Mouse (Mus musculus) neutrophil, adult 5-6 weeks (primary cell): ENCODE measurements around the gene Itgb1. TPM values are rescaled to one million over a fixed set of nuclear protein-coding genes. Genes with fewer than 3 reads are reported as not detected.

Experiments used
- ATAC-seq: fragments of 151-379, 151-347 bp; 2 replicates; pipeline ENCODE4 v1.8.0; 2017; ENCODE audit warnings: mild to moderate bottlenecking, moderate TSS enrichment; ENCODE audit not compliant: insufficient number of reproducible peaks, poor library complexity, low FRiP score, severe bottlenecking; ENCODE audit errors: extremely low read depth
- total RNA-seq: library from RNA; stranded (forward); fragments of 200-1000 nt; gene quantifications from 2 replicates; pipeline ENCODE4 v1.2.3, GENCODE M21; 2017

Gene Itgb1
- total RNA-seq, 1 experiment from 2014 or later, result 73.8 TPM

- 0 out of 2 replicates have a peak, but pooled peaks have one; percentile 4 for ATAC-seq
These were observed 4.7 kb upstream of the Itgb1 start for GRCm38 (mm10) chr8:128680548-128681325.

- ATAC-seq, result no peak
These were observed 3.5 kb upstream of the Itgb1 start for GRCm38 (mm10) chr8:128681970-128682369.

DNA sequence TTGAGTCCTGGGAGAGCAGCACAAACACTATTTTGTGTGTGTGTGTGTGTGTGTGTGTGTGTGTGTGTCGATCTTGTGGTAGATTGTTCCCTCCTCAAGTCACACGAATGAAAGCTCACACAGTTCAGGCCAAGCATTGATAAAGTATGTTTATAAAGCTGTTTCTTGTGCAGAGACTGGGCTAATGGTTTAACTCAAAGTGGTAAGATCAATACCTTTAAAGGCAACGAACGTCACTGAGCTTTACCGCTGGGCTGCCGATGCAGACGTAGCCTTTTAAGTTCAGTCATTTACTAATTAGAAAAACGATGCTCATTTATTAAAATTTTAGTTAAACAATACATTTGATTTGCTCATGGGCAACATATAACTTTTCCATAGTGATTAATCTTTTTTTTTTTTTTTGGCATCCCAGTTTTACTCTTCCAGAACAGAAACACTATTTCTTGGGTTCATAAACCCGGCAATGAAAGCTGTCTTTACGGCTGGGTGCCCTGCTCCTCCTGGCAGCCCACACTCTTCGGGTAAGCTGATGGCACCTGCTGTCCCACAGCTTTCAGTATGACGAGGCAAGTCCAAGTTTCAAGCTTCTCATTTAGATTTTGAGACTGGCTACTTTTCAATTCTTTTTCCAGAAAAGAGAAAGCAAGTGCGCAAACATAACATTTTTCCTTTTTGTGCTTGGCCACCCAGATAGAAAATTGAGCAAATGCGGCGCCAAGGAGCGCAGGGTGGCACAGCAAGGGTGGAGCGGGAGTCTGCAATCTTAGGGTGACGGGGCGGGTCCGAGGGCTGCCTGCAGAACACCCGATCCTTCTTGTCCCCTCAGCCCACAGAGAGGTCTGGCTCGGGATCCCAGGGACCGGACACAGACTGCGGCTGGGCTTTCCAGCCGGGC is 596 bp upstream of the Itgb1 start:
- ATAC-seq, result no peak; the same call in 1 of the 2 replicates

DNA sequence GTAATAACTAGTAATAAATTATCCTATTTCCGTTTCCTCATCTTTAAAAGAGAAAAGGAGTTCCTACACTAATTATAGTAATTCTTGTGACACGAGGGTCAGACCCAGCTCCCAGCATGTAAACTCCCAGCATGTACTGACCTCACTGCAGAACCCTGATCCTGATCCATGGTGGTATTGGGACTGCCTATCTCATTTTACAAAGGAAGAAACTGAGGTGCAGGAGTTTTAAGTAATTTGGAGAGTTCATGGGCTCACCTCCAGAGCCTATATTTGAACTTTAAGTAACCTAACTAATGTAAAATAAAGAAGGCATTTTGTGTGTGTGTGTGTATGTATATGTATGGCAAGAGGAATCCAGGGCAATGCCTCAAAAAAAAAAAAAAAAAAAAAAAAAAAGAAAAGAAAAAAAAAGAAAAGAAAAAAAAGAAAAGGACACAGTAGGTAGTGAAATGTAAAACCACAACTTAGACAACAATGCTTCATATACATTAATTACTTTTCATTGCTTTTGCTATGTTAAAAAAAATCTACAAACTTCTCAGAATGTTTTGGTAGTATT is 1.1 kb downstream of the Itgb1 start:
- no peak for ATAC-seq

DNA sequence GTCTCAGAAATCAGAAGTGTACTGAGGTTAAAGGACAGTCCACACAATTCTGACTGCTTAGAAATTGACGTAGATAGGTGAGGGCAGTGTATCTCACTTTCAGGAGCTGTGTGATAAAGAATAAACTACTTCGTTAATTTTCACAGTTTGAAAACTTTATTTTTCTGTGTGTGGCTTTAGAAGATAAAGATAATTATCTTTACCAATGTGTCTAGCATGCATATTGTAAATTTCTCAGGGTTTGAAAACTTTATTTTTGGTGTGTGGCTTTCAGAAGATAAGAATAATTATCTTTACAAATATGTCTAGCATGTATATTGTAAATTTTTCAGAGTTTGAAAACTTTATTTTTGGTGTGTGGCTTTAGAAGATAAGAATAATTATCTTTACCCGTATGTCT is 3.2 kb downstream of the Itgb1 start:
- ATAC-seq, result no peak

GRCm38 (mm10) chr8:128690056-128690455 is 4.6 kb downstream of the Itgb1 start:
- ATAC-seq, result no peak

DNA sequence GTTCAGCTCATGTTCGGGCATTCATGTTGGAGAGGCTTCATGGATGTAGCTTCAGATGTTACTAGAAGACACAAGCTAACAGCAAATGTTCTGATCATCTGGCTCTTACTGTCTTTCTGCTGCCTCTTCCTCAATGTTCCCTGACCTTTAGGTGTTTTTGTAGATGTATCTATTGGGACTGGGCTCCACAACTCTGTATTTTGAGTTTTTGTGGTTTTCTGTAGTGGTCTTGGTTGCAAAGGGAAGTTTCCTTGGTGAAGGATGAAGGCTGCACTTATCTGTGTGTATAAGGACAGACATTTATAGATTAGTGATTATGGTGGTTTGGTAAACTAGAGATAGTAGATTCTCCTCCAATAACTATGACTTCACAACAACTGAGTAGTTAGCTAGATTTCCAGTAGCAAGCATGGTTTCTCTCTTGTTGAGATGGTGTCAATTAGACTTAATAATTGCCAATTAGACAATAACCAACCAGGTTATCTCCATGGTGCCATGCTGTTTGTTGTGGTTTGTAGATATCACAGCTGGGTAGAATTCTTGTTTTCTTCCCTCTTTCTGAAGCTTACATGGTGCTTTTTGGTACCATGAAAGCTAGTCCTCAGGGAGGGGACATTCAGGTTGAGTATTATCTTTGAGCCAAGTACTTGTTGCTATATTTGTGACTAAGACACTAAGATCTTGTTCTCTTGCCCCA is 11.4 kb downstream of the Itgb1 start:
- ATAC-seq, result no peak

DNA sequence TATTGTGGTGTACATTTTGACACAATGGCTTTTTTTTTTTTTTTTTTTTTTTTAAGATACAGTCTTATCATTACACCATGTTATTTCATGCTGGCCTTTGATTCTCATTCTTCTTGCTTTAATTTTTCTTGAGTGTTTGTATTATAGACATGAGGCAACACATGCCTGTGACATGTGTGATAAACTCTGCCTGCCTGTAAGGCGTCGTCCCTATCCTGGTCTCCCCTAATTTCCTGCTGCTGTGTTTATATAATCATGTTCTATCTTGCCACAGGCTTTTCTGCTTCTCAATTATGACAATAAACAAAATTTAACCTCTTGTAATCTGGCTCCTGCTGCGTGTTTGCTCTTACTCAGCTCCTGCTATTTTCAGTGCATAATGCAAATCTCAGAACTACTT is 12.5 kb downstream of the Itgb1 start:
- ATAC-seq, result no peak

DNA sequence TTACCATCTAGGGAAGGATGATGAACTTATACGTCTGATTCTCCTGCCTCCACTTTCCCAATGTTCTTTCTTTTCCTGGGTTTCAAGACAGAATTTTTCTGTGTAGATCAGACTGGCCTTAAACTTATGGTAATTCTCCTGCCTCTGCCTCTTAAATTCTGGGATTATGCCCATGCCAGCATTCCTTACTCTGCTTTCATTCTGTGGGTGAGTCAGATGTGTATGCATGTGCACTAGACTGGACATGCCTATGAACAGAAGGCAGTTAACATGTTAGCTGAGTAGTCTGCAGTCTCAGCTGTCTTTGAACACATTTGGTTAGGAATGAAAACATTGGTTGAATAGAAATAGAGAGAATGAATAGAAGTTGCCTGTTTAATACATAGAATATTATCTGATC is 18.9 kb downstream of the Itgb1 start:
- ATAC-seq, result no peak

- no peak for ATAC-seq
These were observed 19.4 kb downstream of the Itgb1 start for GRCm38 (mm10) chr8:128704836-128705235.

DNA sequence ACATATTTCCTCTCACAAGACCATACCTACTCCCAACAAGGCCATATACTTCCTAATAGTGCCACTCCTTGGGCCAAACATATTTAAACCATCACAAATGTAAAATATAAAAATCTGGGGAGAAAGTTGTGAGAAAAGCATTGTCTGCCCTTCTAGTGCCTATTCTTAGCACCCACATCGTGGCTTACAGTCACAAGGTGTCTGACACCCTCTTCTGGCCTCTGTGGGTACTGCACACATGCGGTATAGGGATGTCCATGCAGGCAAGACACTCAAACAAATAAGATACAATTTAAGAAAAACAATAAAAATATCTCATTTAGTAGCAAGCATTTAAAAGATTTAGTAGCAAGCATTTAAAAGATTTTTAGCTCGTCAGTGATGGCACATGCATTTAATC is 23.8 kb downstream of the Itgb1 start:
- ATAC-seq, result peak; percentile 91

DNA sequence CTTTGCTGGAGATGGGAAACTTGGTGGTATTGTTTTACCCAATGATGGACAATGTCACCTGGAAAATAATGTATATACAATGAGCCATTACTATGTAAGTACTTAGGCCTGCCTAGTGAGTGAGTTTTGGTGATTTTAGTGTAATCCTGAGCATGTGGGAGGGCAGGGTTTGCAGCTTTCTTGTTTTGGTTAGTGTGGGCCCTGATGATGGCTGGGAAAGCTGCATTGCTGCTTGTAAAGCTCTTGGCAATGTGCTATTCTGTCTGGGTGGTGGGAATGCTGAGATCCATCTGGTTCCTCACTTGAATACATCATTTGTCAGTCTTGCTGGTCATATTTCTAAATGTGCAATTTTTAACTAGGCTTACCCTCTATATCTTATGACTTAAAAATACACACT is 30.7 kb downstream of the Itgb1 start:
- ATAC-seq, result no peak

GRCm38 (mm10) chr8:128724819-128725218 is 39.4 kb downstream of the Itgb1 start:
- no peak for ATAC-seq

DNA sequence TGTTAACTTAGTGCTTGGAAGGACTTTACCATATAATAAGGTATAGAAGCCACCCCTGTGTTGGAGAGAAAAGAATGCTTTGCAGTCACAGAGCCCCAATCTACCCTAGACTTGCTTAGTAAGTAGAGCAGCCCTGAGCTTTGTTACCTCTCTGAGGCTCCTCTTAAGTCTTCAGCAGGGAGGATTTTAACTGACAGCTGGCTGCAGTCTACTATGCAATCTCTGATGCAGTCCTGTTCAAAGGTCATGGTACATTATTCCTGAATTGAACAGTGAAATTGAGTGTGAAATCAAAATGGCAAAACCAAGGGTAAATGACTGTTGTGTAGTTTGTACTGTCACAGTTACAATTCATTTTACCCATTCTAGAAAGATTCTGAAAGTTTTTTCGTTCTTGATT is 41.8 kb downstream of the Itgb1 start:
- no peak for ATAC-seq

- ATAC-seq, result no peak
These were observed 46.8 kb downstream of the Itgb1 start for GRCm38 (mm10) chr8:128732254-128732653.

- ATAC-seq, result no peak
These were observed 48.7 kb downstream of the Itgb1 start for GRCm38 (mm10) chr8:128734118-128734517.

GRCm38 (mm10) chr8:128735692-128736091 is 50.2 kb downstream of the Itgb1 start:
- ATAC-seq, result no peak
